Mouse (Mus musculus) lung, postnatal 0 days (tissue): Measurements from ENCODE around the gene Gm20388. TPM values are rescaled to one million over a fixed set of nuclear protein-coding genes. Genes with fewer than 3 reads are reported as not detected.

Experiments used
- ATAC-seq: fragments of 200-750 bp; cut with Nextera tagmentation; 2 replicates; pipeline ENCODE4 v1.8.0; 2017; ENCODE audit warnings: moderate library complexity
- DNase-seq: peaks from one replicate; pipeline ENCODE4 v3.0.0-alpha.2; 2016; ENCODE audit warnings: low spot score
- H3K27ac ChIP-seq: fragments of 300-500 bp; sonication (generic); 2 replicates; pipeline ENCODE4 v1.5.1; 2014; ENCODE audit warnings: antibody characterized with exemption, mild to moderate bottlenecking, low read length, mixed read lengths
- H3K27me3 ChIP-seq: fragments of 300-500 bp; sonication (generic); replicated peaks from 2 replicates; pipeline ENCODE4 v1.6.1; 2014; ENCODE audit warnings: low read length, mixed read lengths; ENCODE audit not compliant: insufficient read depth
- H3K36me3 ChIP-seq: fragments of 300-500 bp; sonication (generic); 2 replicates; pipeline ENCODE4 v1.6.1; 2014; ENCODE audit warnings: low read length, mixed read lengths; ENCODE audit not compliant: insufficient read depth
- H3K4me1 ChIP-seq: fragments of 300-500 bp; sonication (generic); 2 replicates; pipeline ENCODE4 v1.6.1; 2014; ENCODE audit warnings: antibody characterized with exemption, low read depth, low read length, mixed read lengths; ENCODE audit not compliant: insufficient read depth
- H3K4me2 ChIP-seq: fragments of 300-500 bp; sonication (generic); replicated peaks from 2 replicates; pipeline ENCODE4 v1.6.1; 2014; ENCODE audit warnings: low read depth, mild to moderate bottlenecking, low read length, moderate library complexity, mixed read lengths
- H3K4me3 ChIP-seq: fragments of 300-500 bp; sonication (generic); 2 replicates; pipeline ENCODE4 v1.5.1; 2014; ENCODE audit warnings: low read depth, low read length
- H3K9ac ChIP-seq: fragments of 300-500 bp; sonication (generic); replicated peaks from 2 replicates; pipeline ENCODE4 v1.6.1; 2014; ENCODE audit warnings: low read depth, mild to moderate bottlenecking
- H3K9me3 ChIP-seq: fragments of 300-500 bp; sonication (generic); 2 replicates; pipeline ENCODE4 v1.6.1; 2016; ENCODE audit warnings: low read length, mixed read lengths
- CTCF ChIP-seq: IDR thresholded peaks from 2 replicates; pipeline ENCODE4 v1.5.1; 2016; ENCODE audit warnings: antibody characterized with exemption, mild to moderate bottlenecking
- EP300 ChIP-seq: IDR thresholded peaks from 2 replicates; pipeline ENCODE4 v1.6.1; 2016; ENCODE audit warnings: antibody characterized with exemption, mild to moderate bottlenecking, control low read depth
- WGBS: fragments of 180-500 bp; shearing (Covaris S2); extraction: QIAGEN DNeasy Blood & Tissue Kit; methylation state at CpG from one replicate; pipeline ENCODE4 v1.1.7; 2014; 5-methylcytosine and 5-hydroxymethylcytosine counted together
- polyA plus RNA-seq: library from polyadenylated mRNA; unstranded; fragments of >200 nt; fragmentation: Nextera tagmentation; extraction: Ambion mirVana; gene quantifications from 2 replicates; pipeline ENCODE4 v1.2.1, GENCODE M21; 2015

The Gm20388 gene
- polyA plus RNA-seq, 1 experiment from 2014 or later = not detected

DNA sequence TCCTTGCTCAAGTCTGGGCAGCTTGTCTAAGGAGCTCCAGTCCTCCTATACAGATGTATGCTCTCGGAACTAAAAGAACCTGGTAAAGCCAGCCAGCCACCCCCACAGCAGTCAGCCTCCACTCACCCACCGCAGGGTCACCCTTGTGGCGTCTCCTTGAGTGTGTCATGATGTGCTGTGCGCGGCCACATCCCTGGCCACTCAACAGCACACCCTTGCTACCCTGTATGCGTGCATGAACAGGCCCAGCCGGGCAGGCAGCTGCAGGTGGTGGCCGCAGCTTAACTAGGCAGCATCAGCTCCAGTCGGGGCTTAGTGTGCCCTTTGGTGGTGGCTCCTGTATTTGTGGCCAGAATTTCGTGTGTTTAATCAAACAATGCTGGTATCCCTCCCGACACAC, 2546.5 kb downstream of the Gm20388 start:
- Histone ChIP-seq H3K27me3 (peaks cover 20% of the 10 kb centered on the region; the same call in 1 of the 2 replicates), H3K9me3 (no peaks in the 10 kb centered on the region), H3K4me1 (peaks cover 7% of the 10 kb centered on the region; the same call in 1 of the 2 replicates), H3K36me3 (no peaks in the 10 kb centered on the region), H3K4me2 (no peak overlapping the region), H3K4me3 (no peak overlapping the region), H3K27ac (no peak overlapping the region), H3K9ac (no peak overlapping the region)
- DNase-seq = no peak
- TF ChIP-seq CTCF (no peak), EP300 (no peak)
- no peak for ATAC-seq
- 57% methylated on average over 11 of the region's 11 CpGs for WGBS

DNA sequence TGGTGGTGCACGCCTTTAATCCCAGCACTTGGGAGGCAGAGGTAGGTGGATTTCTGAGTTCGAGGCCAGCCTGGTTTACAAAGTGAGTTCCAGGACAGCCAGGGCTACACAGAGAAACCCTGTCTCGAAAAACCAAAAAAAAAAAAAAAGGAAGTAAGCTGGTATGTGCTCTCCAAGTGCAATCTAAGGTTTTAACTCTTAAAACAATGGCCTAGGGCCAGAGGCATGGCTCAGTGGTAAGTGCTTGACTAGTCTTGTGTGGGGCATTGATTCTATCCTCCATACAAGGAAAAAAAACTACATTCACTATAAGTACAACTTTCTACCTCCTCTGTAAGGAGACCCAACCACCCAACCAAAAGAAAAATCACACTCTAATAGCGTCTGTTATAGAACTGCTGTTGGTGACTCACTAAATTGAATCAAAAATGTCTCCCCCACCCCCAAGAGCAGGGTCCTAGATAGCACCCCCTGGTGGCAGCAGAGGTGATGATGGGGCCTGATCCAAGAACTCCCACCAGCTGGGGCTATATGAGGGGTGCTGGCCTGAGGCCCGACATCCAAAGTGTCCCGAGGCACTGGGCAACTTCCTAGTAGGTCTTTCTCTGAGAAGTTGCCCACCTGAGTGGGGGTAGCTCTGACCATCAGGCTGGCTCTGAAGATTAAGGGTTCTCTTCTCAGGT, 2548.7 kb downstream of the Gm20388 start:
- Histone ChIP-seq H3K4me2 (no peak overlapping the region), H3K4me1 (peaks cover 10% of the 10 kb centered on the region; the same call in 1 of the 2 replicates)
- peak; percentile 59 for TF ChIP-seq CTCF
- no peak for TF ChIP-seq EP300

DNA sequence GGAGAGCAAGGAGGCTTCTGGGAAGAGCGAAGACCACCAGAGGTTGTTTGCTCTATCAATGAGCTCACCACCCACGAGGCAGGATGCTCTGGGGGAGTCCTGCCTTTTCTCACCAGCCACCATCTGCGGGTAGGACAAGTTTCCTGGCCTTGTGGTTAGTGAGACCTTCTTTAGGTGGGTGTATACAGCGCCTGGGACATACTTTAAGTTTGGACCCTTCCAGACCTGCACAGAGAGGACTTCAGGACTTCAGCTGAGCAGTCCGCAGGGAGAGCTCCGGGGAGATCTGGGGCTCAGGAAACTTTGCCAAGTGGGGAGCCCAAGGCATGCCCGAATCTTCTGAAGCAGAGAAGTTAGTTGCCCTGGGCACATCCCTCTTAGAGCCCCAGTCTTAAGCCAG, 2549.3 kb downstream of the Gm20388 start:
- Histone ChIP-seq H3K36me3 (no peaks in the 10 kb centered on the region), H3K9me3 (no peaks in the 10 kb centered on the region), H3K4me2 (peak overlapping the region; percentile 49), H3K27me3 (peaks cover 20% of the 10 kb centered on the region; the same call in 1 of the 2 replicates), H3K4me3 (no peak overlapping the region), H3K27ac (no peak overlapping the region), H3K4me1 (peaks cover 10% of the 10 kb centered on the region; the same call in 1 of the 2 replicates), H3K9ac (no peak overlapping the region)
- ATAC-seq (no peak), DNase-seq (no peak)
- TF ChIP-seq CTCF = no peak
- TF ChIP-seq EP300 = no peak
- WGBS = 22% methylated on average over 7 of the region's 7 CpGs

More for the DNA sequence above, 2548.7 kb downstream of the Gm20388 start:
- Histone ChIP-seq H3K27ac (no peak overlapping the region), H3K4me3 (no peak overlapping the region), H3K36me3 (no peaks in the 10 kb centered on the region), H3K9ac (no peak overlapping the region), H3K27me3 (peaks cover 20% of the 10 kb centered on the region; the same call in 1 of the 2 replicates), H3K9me3 (no peaks in the 10 kb centered on the region)
- 47% methylated on average over 6 of the region's 6 CpGs for WGBS
- DNase-seq (peak; percentile 11), ATAC-seq (no peak)

DNA sequence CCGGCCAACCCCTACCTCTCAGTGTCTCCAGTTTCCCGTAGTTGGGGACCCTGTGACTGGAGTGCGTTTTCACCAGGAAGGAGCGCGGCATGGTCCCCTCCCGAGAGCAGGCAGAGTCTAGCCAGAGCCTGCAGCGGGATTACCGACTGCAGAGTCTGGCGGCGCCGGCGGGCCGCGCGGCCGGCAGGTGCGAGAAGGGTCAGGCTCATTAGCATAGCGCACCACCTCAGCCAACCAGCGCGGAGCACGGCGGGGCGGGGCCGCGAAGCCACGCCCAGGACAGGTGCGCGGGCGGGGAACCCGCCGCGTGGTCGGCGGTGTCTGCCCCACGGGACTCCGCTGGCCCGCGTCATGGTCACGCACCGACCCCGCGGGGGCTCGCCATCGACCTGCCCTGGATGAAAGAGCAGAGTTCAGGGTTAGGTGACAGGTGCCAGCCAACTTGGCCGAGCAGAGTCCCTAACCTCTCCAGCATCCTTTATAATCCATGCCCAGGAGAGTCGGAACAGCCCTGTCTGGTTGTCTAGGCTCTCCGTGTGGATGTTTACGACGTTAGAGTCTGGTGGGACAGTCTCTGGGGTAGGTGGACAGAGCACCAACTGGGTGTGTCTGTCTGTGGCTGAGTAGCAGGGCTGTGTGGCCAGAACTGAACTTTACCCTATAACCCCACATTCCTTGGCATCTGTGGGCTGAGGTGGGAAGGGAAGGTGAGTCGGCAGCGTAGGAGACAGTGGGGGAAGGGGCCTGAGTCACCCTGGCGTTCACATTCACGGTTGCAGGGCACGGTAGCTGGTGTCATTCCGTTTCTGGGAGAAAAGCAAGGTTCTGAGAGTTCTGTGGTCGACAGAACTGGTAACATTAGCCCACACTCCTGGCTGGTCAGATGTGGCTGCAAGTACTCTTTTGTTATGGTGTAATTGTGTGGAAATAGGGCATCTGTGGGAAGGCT, 2550.2 kb downstream of the Gm20388 start, which contains the start of gene Snai3:
Gene Snai3, minus strand, starts transcription at position 210 of the 949 bp plus-strand sequence.
- Histone ChIP-seq H3K9me3 (no peaks in the 10 kb centered on the region), H3K9ac (no peak within 1 kb of the TSS), H3K36me3 (no peaks in the 10 kb centered on the region), H3K27me3 (peaks cover 20% of the 10 kb centered on the region; the same call in 1 of the 2 replicates), H3K4me1 (peaks cover 10% of the 10 kb centered on the region; the same call in 1 of the 2 replicates), H3K27ac (no peak within 1 kb of the TSS), H3K4me3 (peak within 1 kb of the TSS; percentile 19; the same call in 1 of the 2 replicates), H3K4me2 (peak within 1 kb of the TSS; percentile 49)
- TF ChIP-seq EP300 (no peak), CTCF (no peak)
- 2% methylated on average over 48 of the region's 56 CpGs for WGBS
- peak; percentile 88 for ATAC-seq
- peak; percentile 80 for DNase-seq

DNA sequence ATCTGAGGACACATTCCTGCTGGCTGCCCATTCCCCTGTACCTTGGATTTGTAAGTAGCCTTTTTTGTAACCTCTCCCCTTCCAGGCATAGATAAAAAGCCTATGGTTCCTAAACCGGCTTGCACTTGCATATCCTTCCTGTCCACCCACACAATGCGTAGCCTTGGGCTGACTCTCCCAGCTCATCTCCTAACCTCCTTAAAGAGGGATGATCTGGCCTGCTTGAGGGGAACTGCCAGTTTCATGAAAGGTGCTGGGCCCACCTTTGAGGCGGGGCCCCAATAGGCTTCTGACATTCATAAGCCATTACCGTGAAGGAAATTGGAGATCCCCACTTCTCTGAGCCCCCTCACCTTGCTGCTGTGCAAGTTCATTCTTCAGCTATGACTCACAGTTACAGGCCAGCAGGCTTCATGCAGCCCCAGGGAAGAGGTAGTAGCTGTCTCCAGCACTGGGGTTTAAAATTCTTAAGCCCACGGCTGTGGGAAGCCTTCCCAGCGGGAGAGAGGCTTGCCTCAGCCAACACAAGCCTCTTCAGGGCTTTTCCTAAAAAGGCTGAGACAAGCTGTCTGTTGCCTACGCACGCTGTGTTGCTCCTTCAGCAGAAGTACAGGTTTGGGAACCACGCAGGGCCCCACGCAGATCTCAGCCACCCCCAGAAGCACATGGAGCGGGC, 2551.0 kb downstream of the Gm20388 start:
- Histone ChIP-seq H3K4me2 (no peak overlapping the region), H3K9me3 (no peaks in the 10 kb centered on the region), H3K4me1 (peaks cover 10% of the 10 kb centered on the region; the same call in 1 of the 2 replicates), H3K4me3 (no peak overlapping the region), H3K9ac (no peak overlapping the region), H3K27me3 (peaks cover 20% of the 10 kb centered on the region; the same call in 1 of the 2 replicates), H3K36me3 (0 out of 2 replicates have a peak, but pooled peaks cover 2% of the 10 kb centered on the region), H3K27ac (no peak overlapping the region)
- peak; percentile 16 for DNase-seq
- WGBS = 65% methylated on average over 11 of the region's 11 CpGs
- TF ChIP-seq EP300 (no peak), CTCF (no peak)
- ATAC-seq = no peak
